Mouse (Mus musculus) kidney, adult 2 months (tissue): ENCODE results near the gene Gm17387.

ENCODE experiments used
- CTCF ChIP-seq: fragments of 200-500 bp; conservative IDR thresholded peaks from 2 replicates; pipeline ENCODE4 v1.5.1; 2011; ENCODE audit warnings: low read depth, mild to moderate bottlenecking, control low read depth, low read length, moderate library complexity, mixed read lengths; ENCODE audit not compliant: insufficient read depth, insufficient read length
- POLR2A ChIP-seq: fragments of 200-500 bp; IDR thresholded peaks from one replicate; pipeline ENCODE4 v1.6.1; 2011; ENCODE audit warnings: low read depth, low read length, control low read depth

GRCm38 (mm10) chr7:141006914-141007313, 22.0 kb upstream of the Gm17387 start:
- no peak for TF ChIP-seq CTCF
- TF ChIP-seq POLR2A = no peak
